Mouse (Mus musculus) ovary, postnatal 36 days (tissue): Measurements from ENCODE around the gene Adgrg1.

Experiments used
- DNase-seq: peaks from one replicate; pipeline ENCODE4 v3.0.0; 2022; ENCODE audit warnings: low spot score, mixed read lengths

Gene Adgrg1

DNA sequence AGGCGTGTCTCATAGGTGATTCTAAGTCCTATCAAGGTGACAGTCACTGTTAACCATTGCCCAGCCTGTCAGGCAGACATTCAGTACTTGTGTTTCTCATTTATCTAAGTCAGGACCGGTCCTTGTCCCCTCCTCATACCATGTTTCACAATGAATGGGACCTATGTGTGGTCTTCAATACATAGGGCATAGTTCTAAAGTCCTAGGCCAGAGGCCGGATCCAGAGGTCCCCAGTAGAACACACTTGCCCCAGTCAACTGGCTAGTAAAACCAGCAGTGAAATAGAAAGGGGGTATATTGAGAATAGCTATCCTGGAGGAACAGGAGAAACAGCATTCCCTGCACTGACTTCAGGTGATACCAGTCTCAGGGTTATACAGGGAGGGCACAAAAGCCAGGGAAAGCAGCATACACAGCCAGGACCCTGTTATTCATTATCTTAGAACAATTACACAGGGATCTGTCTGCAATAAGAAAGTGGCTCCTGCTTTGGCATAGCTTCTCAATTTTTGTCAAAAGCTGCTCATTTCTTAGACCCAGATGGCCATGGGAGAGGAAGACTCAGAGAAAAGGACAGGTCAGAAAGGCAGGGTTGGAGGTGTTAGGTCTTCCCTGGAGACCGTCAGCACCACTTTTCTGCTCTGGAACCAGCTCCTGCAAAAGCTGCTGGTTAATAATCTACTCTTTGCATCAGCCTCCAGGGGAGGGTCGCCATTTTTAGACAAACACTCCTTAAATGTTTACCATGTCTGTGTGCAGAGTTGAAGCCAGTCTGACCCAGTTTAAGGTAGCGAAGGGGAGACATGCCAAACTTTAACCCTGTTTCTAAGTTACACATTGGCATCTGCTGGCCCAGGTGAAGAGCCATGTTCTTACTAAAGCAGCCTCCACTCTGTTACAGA is 67.6 kb downstream of the Adgrg1 start:
- DNase-seq, result no peak

DNA sequence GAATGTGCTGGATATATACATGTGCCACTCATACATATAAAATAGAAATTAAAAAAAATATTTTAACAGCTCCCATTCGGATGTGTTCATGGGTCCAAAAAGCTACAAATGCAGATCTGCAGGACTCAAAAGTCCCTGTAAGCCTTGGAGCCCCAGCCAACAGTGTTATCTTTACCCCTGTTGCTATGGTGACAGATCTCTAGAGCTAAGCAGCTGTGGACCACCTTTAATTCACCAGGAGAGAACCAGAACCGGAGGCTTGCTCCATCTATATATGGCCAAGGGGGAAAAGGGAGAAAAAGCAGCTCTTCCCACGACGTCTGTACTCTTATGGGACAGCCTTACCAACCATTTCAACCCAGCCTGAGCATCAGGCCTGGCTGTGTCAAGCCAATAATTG is 70.3 kb downstream of the Adgrg1 start:
- no peak for DNase-seq

DNA sequence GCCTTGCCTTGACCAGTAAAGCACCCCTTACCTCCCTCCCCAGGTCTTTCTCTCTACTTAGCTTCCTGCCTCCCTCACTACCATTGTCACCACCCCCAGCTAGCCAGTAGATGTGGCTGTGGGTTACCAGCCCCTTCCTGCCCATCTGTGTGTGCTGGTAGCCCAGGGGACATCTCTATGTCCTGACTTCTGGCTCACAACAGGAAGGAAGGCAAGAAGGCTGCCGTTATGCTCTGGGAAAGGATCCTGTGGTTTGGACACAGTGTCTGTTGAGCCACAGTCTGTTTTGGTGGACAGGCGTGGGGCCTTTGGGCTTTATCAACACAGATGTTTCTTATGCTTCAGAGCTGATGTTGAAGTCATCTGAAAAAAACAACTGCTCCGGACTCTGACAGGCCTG is 72.4 kb downstream of the Adgrg1 start:
- DNase-seq, result no peak

DNA sequence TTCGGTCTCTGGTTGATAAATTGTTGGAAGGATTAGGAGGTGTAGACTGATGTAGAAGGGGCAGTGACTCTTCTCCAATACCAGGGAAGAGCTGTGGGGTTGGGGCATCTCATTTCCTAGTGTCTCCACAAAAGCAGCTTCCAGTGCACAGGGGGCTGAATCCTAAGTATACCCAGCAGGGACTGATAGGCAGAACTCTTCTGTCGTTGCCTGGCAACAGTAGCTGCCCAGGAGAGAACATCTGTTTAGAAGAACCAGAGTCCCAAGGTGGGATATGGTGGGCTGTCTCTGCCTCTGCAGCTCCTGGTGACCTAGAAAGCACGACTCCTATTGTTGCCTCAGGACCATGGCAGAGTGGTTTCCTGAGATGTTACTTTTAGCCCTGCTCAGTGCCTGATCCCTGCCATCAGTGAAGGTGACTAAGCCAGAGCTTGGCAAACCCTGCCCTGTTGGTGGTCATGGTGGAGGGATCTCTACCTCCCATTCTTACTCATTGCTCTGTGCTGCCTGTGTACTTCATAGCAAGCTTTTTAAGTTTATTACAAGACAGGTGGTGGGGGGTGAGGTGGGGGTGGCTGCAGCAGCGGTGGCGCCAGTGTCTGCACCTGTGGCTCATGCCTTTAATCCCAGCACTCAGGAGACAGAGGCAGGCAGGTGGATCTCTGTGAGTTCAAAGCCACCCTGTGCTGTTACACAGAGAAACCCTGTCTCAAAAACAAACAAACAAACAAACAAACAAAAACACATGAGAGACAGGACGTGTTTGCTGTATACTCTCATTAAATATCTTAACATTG is 73.5 kb downstream of the Adgrg1 start:
- DNase-seq, result no peak

DNA sequence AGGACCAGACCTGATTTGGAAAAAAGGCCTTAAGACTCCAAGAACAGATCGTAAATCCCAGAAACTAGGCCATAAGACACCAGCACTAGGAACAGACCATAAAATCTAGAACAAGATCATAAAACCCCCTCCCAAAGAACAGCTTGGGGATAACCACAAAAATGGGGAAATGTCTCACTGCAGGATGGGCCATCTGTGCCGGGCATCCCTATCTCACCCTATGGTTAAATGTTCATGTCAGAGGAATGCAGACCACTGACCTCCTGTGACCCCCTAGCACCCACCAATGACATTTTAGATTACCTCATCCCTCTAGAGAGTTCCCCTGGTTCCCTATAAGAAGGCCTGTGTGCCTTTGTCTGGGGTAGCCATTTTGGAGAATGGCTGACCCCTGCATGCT is 75.1 kb downstream of the Adgrg1 start:
- no peak for DNase-seq

DNA sequence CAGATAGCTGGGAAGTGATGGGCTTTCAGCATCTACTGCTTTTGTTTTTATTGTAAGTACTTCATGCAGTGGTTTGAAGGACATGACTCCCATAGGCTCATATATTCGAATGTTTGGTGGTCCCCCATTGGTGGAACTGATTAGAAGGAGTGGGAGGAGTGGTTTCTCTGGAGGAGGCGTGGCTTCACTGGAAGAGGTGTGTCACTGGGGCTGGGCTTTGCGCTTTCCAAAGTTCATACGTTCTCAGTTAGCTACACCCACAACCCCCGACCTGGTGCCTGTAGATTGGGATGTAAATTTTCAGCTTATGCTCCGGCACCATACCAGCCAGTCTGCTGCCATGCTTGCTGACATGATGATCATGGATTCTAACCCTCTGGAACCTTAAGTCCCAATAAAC is 79.9 kb downstream of the Adgrg1 start:
- no peak for DNase-seq

GRCm38 (mm10) chr8:95054927-95055510 is 80.5 kb downstream of the Adgrg1 start, which contains the start of gene Drc7:
Gene Drc7 (plus strand): TSS chr8:95055103.
- DNase-seq, result no peak

- DNase-seq, result no peak
These were observed 81.9 kb downstream of the Adgrg1 start for GRCm38 (mm10) chr8:95056414-95056813.

DNA sequence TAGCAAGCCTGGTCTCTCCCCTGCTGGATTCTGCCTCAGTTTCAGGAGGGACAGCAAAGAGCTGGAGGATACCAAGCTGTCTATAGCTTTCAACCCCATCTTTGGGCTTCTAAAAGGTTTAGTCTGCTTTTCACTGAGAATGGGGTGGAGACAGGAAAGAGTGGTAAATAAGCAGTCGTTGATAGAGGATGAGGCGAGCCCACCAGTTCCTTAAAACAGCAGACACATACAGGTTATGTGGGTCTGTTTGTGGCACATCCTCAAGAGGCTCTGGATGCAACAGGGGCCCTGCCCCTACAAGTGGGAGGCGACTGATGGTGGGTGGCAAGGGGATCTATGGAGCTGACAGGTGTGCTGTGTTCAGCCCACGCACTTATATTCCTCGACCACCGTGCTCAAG is 84.1 kb downstream of the Adgrg1 start:
- DNase-seq, result no peak

DNA sequence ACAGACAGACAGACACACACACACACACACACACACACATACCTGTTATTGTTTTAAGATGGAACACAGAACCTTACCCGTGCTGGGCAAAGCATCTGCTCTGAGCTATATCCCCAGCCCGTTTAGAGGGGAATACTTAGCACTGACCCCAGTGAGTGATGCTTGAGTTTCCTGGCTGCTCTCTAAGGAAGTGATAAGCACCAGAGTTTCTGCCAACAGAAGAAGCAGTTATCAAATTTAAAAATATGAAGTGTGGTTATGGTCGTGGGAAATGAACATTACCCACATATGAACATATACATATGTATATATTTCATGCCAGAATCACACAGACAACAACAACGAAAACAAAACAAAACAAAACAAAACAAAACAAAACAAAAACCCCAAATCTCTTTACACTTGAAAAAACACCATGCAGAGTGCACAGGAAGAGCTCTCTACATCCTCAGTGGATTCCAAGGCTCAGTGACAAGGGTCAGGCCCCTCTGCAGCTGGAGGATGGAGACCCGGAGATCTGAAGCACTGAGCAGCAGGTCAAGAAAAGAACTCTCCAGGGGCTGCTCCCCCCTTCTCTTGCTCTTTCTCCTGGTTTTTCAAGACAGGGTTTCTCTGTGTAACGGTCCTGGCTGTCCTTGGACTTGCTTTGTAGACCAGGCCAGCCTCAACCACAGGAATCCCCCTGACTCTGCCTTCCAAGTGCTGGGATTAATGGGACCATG is 85.4 kb downstream of the Adgrg1 start:
- no peak for DNase-seq
